Mouse (Mus musculus) forebrain, embryonic 12.5 days (tissue): ENCODE data around the gene Trim63. TPM values are rescaled to one million over a fixed set of nuclear protein-coding genes. Genes with fewer than 3 reads are reported as not detected.
A peak's percentile ranks its signal among the peaks of the same experiment; 100 is the strongest.

Source experiments
- ATAC-seq: fragments of 200-750 bp; cut with Nextera tagmentation; 2 replicates; pipeline ENCODE4 v1.8.0; 2017; ENCODE audit warnings: moderate TSS enrichment; ENCODE audit not compliant: low FRiP score
- H3K27ac ChIP-seq: fragments of 300-500 bp; sonication (generic); 2 replicates; pipeline ENCODE4 v1.5.1; 2016; ENCODE audit warnings: mild to moderate bottlenecking
- H3K27me3 ChIP-seq: fragments of 300-500 bp; sonication (generic); 2 replicates; pipeline ENCODE4 v1.6.1; 2016; ENCODE audit warnings: mild to moderate bottlenecking
- H3K36me3 ChIP-seq: fragments of 300-500 bp; sonication (generic); replicated peaks from 2 replicates; pipeline ENCODE4 v1.6.1; 2016; ENCODE audit warnings: mild to moderate bottlenecking
- H3K4me1 ChIP-seq: fragments of 300-500 bp; sonication (generic); 2 replicates; pipeline ENCODE4 v1.6.1; 2016
- H3K4me2 ChIP-seq: fragments of 300-500 bp; sonication (generic); 2 replicates; pipeline ENCODE4 v1.6.1; 2016; ENCODE audit warnings: mild to moderate bottlenecking, moderate library complexity
- H3K4me3 ChIP-seq: fragments of 300-500 bp; sonication (generic); replicated peaks from 2 replicates; pipeline ENCODE4 v1.5.1; 2016; ENCODE audit warnings: mild to moderate bottlenecking
- H3K9ac ChIP-seq: fragments of 300-500 bp; sonication (generic); 2 replicates; pipeline ENCODE4 v1.6.1; 2016; ENCODE audit warnings: mild to moderate bottlenecking
- H3K9me3 ChIP-seq: fragments of 300-500 bp; sonication (generic); 2 replicates; pipeline ENCODE4 v1.6.1; 2016
- WGBS: fragments of 180-500 bp; shearing (Covaris S2); methylation state at CpG from one replicate; pipeline ENCODE4 v1.1.7; 2016; 5-methylcytosine and 5-hydroxymethylcytosine counted together
- polyA plus RNA-seq: library from polyadenylated mRNA; unstranded; fragments of >200 nt; fragmentation: Nextera tagmentation; extraction: Ambion mirVana; gene quantifications from 2 replicates; pipeline ENCODE4 v1.2.1, GENCODE M21; 2016

The Trim63 gene
- polyA plus RNA-seq, 1 experiment from 2014 or later, result 0.27 TPM

GRCm38 (mm10) chr4:134306963-134307362, 8.0 kb upstream of the Trim63 start:
- Histone ChIP-seq H3K4me2 (no peak overlapping the region), H3K4me3 (no peak overlapping the region), H3K27me3 (no peaks in the 10 kb centered on the region), H3K36me3 (no peaks in the 10 kb centered on the region), H3K4me1 (peaks cover 10% of the 10 kb centered on the region), H3K9ac (no peak overlapping the region), H3K9me3 (no peaks in the 10 kb centered on the region), H3K27ac (no peak overlapping the region)
- WGBS, result 79% methylated on average over 2 of the region's 2 CpGs
- ATAC-seq, result no peak

GRCm38 (mm10) chr4:134307367-134308072, 7.4 kb upstream of the Trim63 start:
- no peaks in the 10 kb centered on the region for H3K27me3 ChIP-seq
- H3K9ac ChIP-seq, result no peak overlapping the region
- no peak overlapping the region for H3K4me3 ChIP-seq
- no peak overlapping the region for H3K27ac ChIP-seq
- no peaks in the 10 kb centered on the region for H3K36me3 ChIP-seq
- WGBS, result 25% methylated on average over 12 of the region's 12 CpGs
- 0 out of 2 replicates have a peak overlapping the region, but pooled peaks have one; percentile 19 for H3K4me2 ChIP-seq
- peaks cover 10% of the 10 kb centered on the region for H3K4me1 ChIP-seq
- no peak for ATAC-seq
- no peaks in the 10 kb centered on the region for H3K9me3 ChIP-seq

GRCm38 (mm10) chr4:134310106-134310505, 4.8 kb upstream of the Trim63 start:
- 0 out of 2 replicates have a peak, but pooled peaks cover 4% of the 10 kb centered on the region for H3K9me3 ChIP-seq
- H3K27me3 ChIP-seq, result no peaks in the 10 kb centered on the region
- H3K4me2 ChIP-seq, result no peak overlapping the region
- 90% methylated on average over 7 of the region's 7 CpGs for WGBS
- H3K27ac ChIP-seq, result no peak overlapping the region
- H3K9ac ChIP-seq, result no peak overlapping the region
- peaks cover 10% of the 10 kb centered on the region for H3K4me1 ChIP-seq
- ATAC-seq, result no peak
- no peak overlapping the region for H3K4me3 ChIP-seq
- H3K36me3 ChIP-seq, result no peaks in the 10 kb centered on the region

- H3K27ac ChIP-seq, result no peak overlapping the region
- ATAC-seq, result no peak
- no peak overlapping the region for H3K4me3 ChIP-seq
- no peaks in the 10 kb centered on the region for H3K36me3 ChIP-seq
- H3K9me3 ChIP-seq, result 0 out of 2 replicates have a peak, but pooled peaks cover 4% of the 10 kb centered on the region
- H3K4me1 ChIP-seq, result peaks cover 10% of the 10 kb centered on the region
- no peak overlapping the region for H3K9ac ChIP-seq
- 93% methylated on average over 9 of the region's 9 CpGs for WGBS
- H3K4me2 ChIP-seq, result no peak overlapping the region
- H3K27me3 ChIP-seq, result no peaks in the 10 kb centered on the region
Measured at GRCm38 (mm10) chr4:134310656-134311055, 4.3 kb upstream of the Trim63 start.

- no peak overlapping the region for H3K4me2 ChIP-seq
- H3K4me3 ChIP-seq, result no peak overlapping the region
- H3K36me3 ChIP-seq, result no peaks in the 10 kb centered on the region
- no peak overlapping the region for H3K9ac ChIP-seq
- WGBS, result 89% methylated on average over 9 of the region's 9 CpGs
- no peak for ATAC-seq
- no peaks in the 10 kb centered on the region for H3K27me3 ChIP-seq
- 0 out of 2 replicates have a peak, but pooled peaks cover 4% of the 10 kb centered on the region for H3K9me3 ChIP-seq
- H3K27ac ChIP-seq, result no peak overlapping the region
- peaks cover 10% of the 10 kb centered on the region for H3K4me1 ChIP-seq
Measured at GRCm38 (mm10) chr4:134311784-134312183, 3.1 kb upstream of the Trim63 start.

GRCm38 (mm10) chr4:134312341-134312740, 2.6 kb upstream of the Trim63 start:
- Histone ChIP-seq H3K9ac (no peak overlapping the region), H3K4me1 (peaks cover 6% of the 10 kb centered on the region), H3K36me3 (no peaks in the 10 kb centered on the region), H3K4me3 (no peak overlapping the region), H3K4me2 (no peak overlapping the region), H3K27ac (no peak overlapping the region), H3K27me3 (no peaks in the 10 kb centered on the region), H3K9me3 (0 out of 2 replicates have a peak, but pooled peaks cover 4% of the 10 kb centered on the region)
- 93% methylated on average over 5 of the region's 5 CpGs for WGBS
- no peak for ATAC-seq

GRCm38 (mm10) chr4:134312901-134313300, 2.0 kb upstream of the Trim63 start:
- Histone ChIP-seq H3K27me3 (no peaks in the 10 kb centered on the region), H3K4me1 (peaks cover under 1% of the 10 kb centered on the region; the same call in 1 of the 2 replicates), H3K9ac (no peak overlapping the region), H3K9me3 (0 out of 2 replicates have a peak, but pooled peaks cover 4% of the 10 kb centered on the region), H3K4me3 (no peak overlapping the region), H3K27ac (no peak overlapping the region), H3K36me3 (no peaks in the 10 kb centered on the region), H3K4me2 (no peak overlapping the region)
- WGBS, result 98% methylated on average over 6 of the region's 6 CpGs
- ATAC-seq, result no peak

- H3K4me1 ChIP-seq, result no peaks in the 10 kb centered on the region; the same call in 1 of the 2 replicates
- H3K27me3 ChIP-seq, result 0 out of 2 replicates have a peak, but pooled peaks cover 3% of the 10 kb centered on the region
- no peak overlapping the region for H3K4me2 ChIP-seq
- no peak overlapping the region for H3K9ac ChIP-seq
- no peaks in the 10 kb centered on the region for H3K36me3 ChIP-seq
- no peak for ATAC-seq
- H3K27ac ChIP-seq, result no peak overlapping the region
- 0 out of 2 replicates have a peak, but pooled peaks cover 4% of the 10 kb centered on the region for H3K9me3 ChIP-seq
- 78% methylated on average over 4 of the region's 4 CpGs for WGBS
- H3K4me3 ChIP-seq, result no peak overlapping the region
Measured at GRCm38 (mm10) chr4:134314081-134314655, 752 bp upstream of the Trim63 start.

GRCm38 (mm10) chr4:134315470-134315869, 550 bp downstream of the Trim63 start:
- H3K36me3 ChIP-seq, result no peaks in the 10 kb centered on the region
- WGBS, result 80% methylated on average over 8 of the region's 9 CpGs
- ATAC-seq, result no peak

GRCm38 (mm10) chr4:134316390-134316789, 1.5 kb downstream of the Trim63 start:
- WGBS, result 55% methylated on average over 16 of the region's 16 CpGs
- Histone ChIP-seq H3K4me3 (no peak overlapping the region), H3K4me1 (no peaks in the 10 kb centered on the region; the same call in 1 of the 2 replicates), H3K9ac (no peak overlapping the region), H3K36me3 (no peaks in the 10 kb centered on the region), H3K9me3 (0 out of 2 replicates have a peak, but pooled peaks cover 4% of the 10 kb centered on the region), H3K4me2 (no peak overlapping the region), H3K27ac (no peak overlapping the region), H3K27me3 (peaks cover 9% of the 10 kb centered on the region; the same call in 1 of the 2 replicates)
- ATAC-seq, result no peak

More at GRCm38 (mm10) chr4:134315470-134315869, 550 bp downstream of the Trim63 start:
- Histone ChIP-seq H3K27me3 (peaks cover 7% of the 10 kb centered on the region; the same call in 1 of the 2 replicates), H3K4me2 (no peak overlapping the region), H3K9ac (no peak overlapping the region), H3K4me3 (no peak overlapping the region), H3K9me3 (0 out of 2 replicates have a peak, but pooled peaks cover 4% of the 10 kb centered on the region), H3K27ac (no peak overlapping the region), H3K4me1 (no peaks in the 10 kb centered on the region; the same call in 1 of the 2 replicates)

GRCm38 (mm10) chr4:134319074-134319473, 4.2 kb downstream of the Trim63 start:
- no peak for ATAC-seq
- H3K36me3 ChIP-seq, result no peaks in the 10 kb centered on the region
- no peaks in the 10 kb centered on the region for H3K9me3 ChIP-seq
- no peaks in the 10 kb centered on the region; the same call in 1 of the 2 replicates for H3K4me1 ChIP-seq
- H3K4me2 ChIP-seq, result no peak overlapping the region
- H3K27ac ChIP-seq, result no peak overlapping the region
- H3K27me3 ChIP-seq, result peaks cover 12% of the 10 kb centered on the region; the same call in 1 of the 2 replicates
- no peak overlapping the region for H3K4me3 ChIP-seq
- WGBS, result 85% methylated on average over 5 of the region's 5 CpGs
- H3K9ac ChIP-seq, result no peak overlapping the region

- Histone ChIP-seq H3K4me3 (no peak overlapping the region), H3K36me3 (no peaks in the 10 kb centered on the region), H3K27ac (no peak overlapping the region), H3K4me2 (no peak overlapping the region), H3K9ac (no peak overlapping the region), H3K27me3 (peaks cover 12% of the 10 kb centered on the region; the same call in 1 of the 2 replicates), H3K4me1 (no peaks in the 10 kb centered on the region; the same call in 1 of the 2 replicates), H3K9me3 (no peaks in the 10 kb centered on the region)
- 84% methylated on average over 5 of the region's 5 CpGs for WGBS
- no peak for ATAC-seq
Measured at GRCm38 (mm10) chr4:134319674-134320073, 4.8 kb downstream of the Trim63 start.
